9 mouse cellular contexts compared by ENCODE assay signal in genomic region chr3:68708230-68708629, GRCm38 (mm10). TPM values are rescaled to one million over a fixed set of nuclear protein-coding genes. Genes with fewer than 3 reads are reported as not detected.
DNase-seq lines count a peak whose midpoint lies in the region; ATAC-seq and TF ChIP-seq lines count a peak whose summit lies in the region.
"Had no signal": no experiment of that assay in that cellular context is flagged by ENCODE, and none has a peak within 500 bp of the region (broad histone marks: within the 10 kb centered on the region; RNA-seq: fewer than 3 reads in every experiment).

No protein-coding gene starts in this region.

- H3K9ac ChIP-seq in CH12.LX (ENCODE audit: insufficient read depth, low read depth) = no peak overlapping the region
- no peak overlapping the region for H3K9ac ChIP-seq in neural tube, embryonic 14.5 days (replicated peaks; ENCODE audit: low read depth, low read length)
- H3K9ac ChIP-seq: liver, embryonic 13.5 days had no signal

- dilution Hi-C loops in CH12.LX (cut with MboI; ENCODE audit: extremely low pct_ligation_motif_present, extremely low pct_unique_long_range_greater_than_20kb, low sequenced_read_pairs) = no loop called here

- no peak overlapping the region for H3K4me2 ChIP-seq in CH12.LX (ENCODE audit: insufficient read depth, low read depth, poor library complexity, severe bottlenecking)
- H3K4me2 ChIP-seq in neural tube, embryonic 14.5 days (ENCODE audit: low read depth, low read length) = no peak overlapping the region
- H3K4me2 ChIP-seq: liver, embryonic 13.5 days had no signal

- H3K27ac ChIP-seq in CH12.LX (ENCODE audit: insufficient read depth, low read depth) = no peak overlapping the region
- no peak overlapping the region for H3K27ac ChIP-seq in neural tube, embryonic 14.5 days (ENCODE audit: low read depth, low read length)
- H3K27ac ChIP-seq: liver, embryonic 13.5 days had no signal

- H3K9me3 ChIP-seq in CH12.LX (replicated peaks; ENCODE audit: low read length) = peaks cover 3% of the 10 kb centered on the region
- no peaks in the 10 kb centered on the region for H3K9me3 ChIP-seq in neural tube, embryonic 14.5 days (ENCODE audit: control insufficient read depth, low read length)
- H3K9me3 ChIP-seq: liver, embryonic 13.5 days had no signal

- TF ChIP-seq EP300 in CH12.LX (IDR thresholded peaks at IDR 0.05; ENCODE audit: low read length) = no peak

- 45% methylated on average over 8 of the region's 8 CpGs for WGBS in neural tube, embryonic 14.5 days

- DNase-seq in layer of hippocampus, postnatal 10 days (ENCODE audit: low spot score in 2 of 2) = peak; percentile 57 to 70
- DNase-seq in layer of hippocampus, adult 9-11 months = no peak
- DNase-seq in CH12.LX (ENCODE audit: extremely low read depth) (no peak), R1 (ENCODE audit: low read depth, low spot score) (peak; percentile 84)
- peak; percentile 34 for DNase-seq in embryo, embryonic 11.5 days (ENCODE audit: low read depth, low spot score)
- DNase-seq in kidney, postnatal 10 days = peak; percentile 74
- DNase-seq: liver, embryonic 13.5 days had no signal

- no peak overlapping the region for H3K4me3 ChIP-seq in CH12.LX (replicated peaks in 1 of 3; ENCODE audit: low read depth in 2 of 3, low read length in 2 of 3, poor library complexity in 1 of 3)
- no peak overlapping the region for H3K4me3 ChIP-seq in neural tube, embryonic 14.5 days (ENCODE audit: low read depth, low read length)
- H3K4me3 ChIP-seq: liver, embryonic 13.5 days had no signal

- ATAC-seq in neural tube, embryonic 14.5 days (ENCODE audit: low read depth) = 0 out of 2 replicates have a peak, but pooled peaks have one; percentile 9
- ATAC-seq in inflammation-experienced regulatory T-cells, adult 6 months = no peak

- TF ChIP-seq CTCF in CH12.LX (conservative IDR thresholded peaks at IDR 0.05 in 1 of 2, IDR thresholded peaks at IDR 0.05 in 1 of 2; ENCODE audit: low read depth in 2 of 2, low read length in 2 of 2) = peak in 1 of 2 experiments; percentile 40; a peak in 2 of 4 replicates

- in situ Hi-C loops in CH12.LX (cut with MboI; ENCODE audit: low pct_ligation_motif_present, low pct_unique_long_range_greater_than_20kb, low sequenced_read_pairs) = loop anchor here (25.0 kb wide), 1 partner anchor 646 kb away; the partner anchor contains the start of gene Schip1

- peaks cover 2 to 36% of the 10 kb centered on the region in 2 experiments; a peak in 2 of 4 replicates for H3K4me1 ChIP-seq in CH12.LX (ENCODE audit: control insufficient read depth in 1 of 2, insufficient read depth in 2 of 2)
- no peaks in the 10 kb centered on the region for H3K4me1 ChIP-seq in neural tube, embryonic 14.5 days (ENCODE audit: control insufficient read depth, insufficient read depth, low read length)

- no peak for TF ChIP-seq POLR2A in CH12.LX (IDR thresholded peaks at IDR 0.05; ENCODE audit: low read depth, low read length)

- TF ChIP-seq RAD21 in CH12.LX (IDR thresholded peaks at IDR 0.05; ENCODE audit: low read depth, low read length) = peak; percentile 17

- H3K27me3 ChIP-seq in CH12.LX (replicated peaks) = no peaks in the 10 kb centered on the region
- H3K27me3 ChIP-seq in neural tube, embryonic 14.5 days (ENCODE audit: control insufficient read depth, insufficient read depth, low read length) = no peaks in the 10 kb centered on the region
- H3K27me3 ChIP-seq: liver, embryonic 13.5 days had no signal

- H3K36me3 ChIP-seq in CH12.LX (replicated peaks in 1 of 2; ENCODE audit: control insufficient read depth in 1 of 2, insufficient read depth in 1 of 2, low read length in 1 of 2) = no peaks in the 10 kb centered on the region
- no peaks in the 10 kb centered on the region for H3K36me3 ChIP-seq in neural tube, embryonic 14.5 days (ENCODE audit: control insufficient read depth, insufficient read depth, low read length)
- H3K36me3 ChIP-seq: liver, embryonic 13.5 days had no signal

- no peaks in the 10 kb centered on the region for H3K79me2 ChIP-seq in CH12.LX (replicated peaks; ENCODE audit: control insufficient read depth, extremely low read depth, insufficient read depth, poor library complexity, severe bottlenecking)

TF ChIP-seq in CH12.LX, 34 proteins besides CTCF, POLR2A, EP300 and RAD21:
- TF ChIP-seq MAFK (IDR thresholded peaks at IDR 0.05; ENCODE audit: insufficient replicate concordance, low read length) = no peak
- no peak for TF ChIP-seq SIN3A (IDR thresholded peaks at IDR 0.05; ENCODE audit: low read length)
- TF ChIP-seq JUN (IDR thresholded peaks at IDR 0.05; ENCODE audit: insufficient read depth, low read depth, low read length) = no peak
- no peak for TF ChIP-seq IRF4 (IDR thresholded peaks at IDR 0.05; ENCODE audit: low read depth, low read length)
- no peak for TF ChIP-seq MAX (IDR thresholded peaks at IDR 0.05; ENCODE audit: low read length)
- TF ChIP-seq ZKSCAN1 (IDR thresholded peaks at IDR 0.05; ENCODE audit: borderline replicate concordance, low read depth, low read length) = no peak

RNA-seq across cellular contexts. Expression of gene Il12a, which starts 17.8 kb away (rescaled TPM):
- under 1 TPM in 1 of 2 experiments, not detected in 1; 0.62 TPM for total RNA-seq in layer of hippocampus, postnatal 10 days (2021)
- total RNA-seq in CH12.LX (2012; rRNA removed) (7.9 and 11.2 TPM in 2 replicates), CH12.LX (2014; rRNA removed) (12.3 and 13.7 TPM in 2 replicates)
- polyA plus RNA-seq in CH12.LX (2012; ENCODE audit: insufficient read length, low read depth) = 3.8 and 5.0 TPM in 2 replicates
- polyA plus RNA-seq in neural tube, embryonic 14.5 days (2014; fragmentation: Nextera tagmentation; extraction: Ambion mirVana) = not detected in 2 replicates
- under 1 TPM in 1 of 3 experiments, not detected in 2; 0.59 TPM for polyA plus RNA-seq in inflammation-experienced regulatory T-cells, adult 6 months (2017; shearing (Covaris generic))

Comparison
In these comparisons a context has a peak if more than half of its experiments do, and no peak if none do; other contexts are left out.
1. DNase-seq: peak in layer of hippocampus, postnatal 10 days (2 of 2), R1 (single experiment), embryo, embryonic 11.5 days (single experiment) and kidney, postnatal 10 days (single experiment); none in layer of hippocampus, adult 9-11 months (single experiment) and CH12.LX (single experiment).